Mouse (Mus musculus) embryonic stem cell, embryonic (primary cell): Measurements from ENCODE around the gene Acy3.

ENCODE experiments used
- CTCF ChIA-PET, 4 experiments: fragments of 300-600 bp in 2 of 4; fragments of 350-600 bp in 2 of 4; sonication (Branson Sonifier 250); formaldehyde crosslinking; loops; one replicate each; lab custom pipeline; 2022; ENCODE audit warnings: inconsistent platforms in 2 of 4; lab: Charles Lee
- POLR2A ChIA-PET, 4 experiments: fragments of 300-600 bp in 2 of 4; fragments of 350-600 bp in 2 of 4; sonication (Branson Sonifier 250); formaldehyde crosslinking; loops; one replicate each; lab custom pipeline; 2022; ENCODE audit warnings: antibody characterized with exemption in 4 of 4, inconsistent platforms in 1 of 4; lab: Charles Lee

The Acy3 gene

DNA sequence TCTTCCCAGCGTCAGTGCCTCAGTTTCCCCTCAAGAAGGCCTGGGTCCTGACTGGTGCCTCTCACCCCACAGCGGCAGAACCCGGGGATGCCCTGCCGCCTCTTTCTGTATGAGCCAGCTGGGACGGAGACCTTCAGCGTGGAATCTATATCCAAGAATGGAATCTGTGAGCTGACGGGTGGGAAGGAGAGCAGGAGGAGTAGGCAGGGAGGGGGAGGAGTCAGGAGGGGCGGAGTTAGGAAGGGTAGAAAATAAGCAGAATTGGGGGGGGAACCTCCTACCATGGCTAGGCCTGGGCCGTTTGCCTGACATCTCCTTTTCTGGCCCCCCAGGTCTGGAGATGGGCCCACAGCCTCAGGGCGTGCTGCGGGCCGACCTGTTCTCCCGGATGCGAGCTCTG is 1.7 kb downstream of the Acy3 start:
- ChIA-PET POLR2A (interaction anchor here (0.6 to 6.9 kb wide), 23 partner anchors 10 to 337 kb away, joined by 3 to 95 read pairs (median 3); partner anchors contain the start of genes Gm49405 (in 4 of the 4), Nudt8 (in 4 of the 4), Doc2g (in 2 of the 4) and Cdk2ap2 (in 1 of the 4)), CTCF (interaction anchor here (0.6 to 2.7 kb wide), 46 partner anchors 7 to 295 kb away, joined by 3 to 37 read pairs (median 4); partner anchors contain the start of genes Gm49405 (in 3 of the 4), Ndufv1 (in 3 of the 4), Nudt8 (in 3 of the 4) and Doc2g (in 1 of the 4))

DNA sequence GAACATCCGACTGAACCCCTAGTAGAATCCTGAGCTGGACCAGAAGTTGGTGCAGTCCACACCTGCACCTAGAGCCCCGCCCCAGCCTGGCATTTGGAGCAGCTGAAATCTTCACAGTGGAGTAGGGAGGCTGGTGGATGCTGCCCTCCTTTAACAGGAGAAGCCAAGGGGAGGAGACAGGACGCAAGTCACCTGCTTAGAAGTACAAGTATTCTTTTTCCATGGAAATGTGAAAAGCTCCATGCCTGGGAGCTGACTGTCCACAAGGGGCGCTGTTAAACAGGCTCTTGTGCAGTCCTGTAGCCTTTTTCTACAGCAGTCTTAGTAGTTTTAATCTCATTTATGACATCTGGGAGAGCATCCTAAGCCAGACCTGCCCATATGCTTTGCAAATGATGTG is 2.4 kb downstream of the Acy3 start:
- ChIA-PET POLR2A (interaction anchor here (0.5 to 6.9 kb wide), 32 partner anchors 9 to 345 kb away, joined by 3 to 95 read pairs (median 4); partner anchors contain the start of genes Gm49405 (in 4 of the 4), Nudt8 (in 4 of the 4), Doc2g (in 2 of the 4) and Gstp2 (in 2 of the 4)), CTCF (interaction anchor here (0.5 to 2.7 kb wide), 63 partner anchors 8 to 396 kb away, joined by 3 to 37 read pairs (median 4); partner anchors contain the start of genes Gm49405 (in 3 of the 4), Ndufv1 (in 3 of the 4), Nudt8 (in 3 of the 4) and Ndufs8 (in 2 of the 4))

DNA sequence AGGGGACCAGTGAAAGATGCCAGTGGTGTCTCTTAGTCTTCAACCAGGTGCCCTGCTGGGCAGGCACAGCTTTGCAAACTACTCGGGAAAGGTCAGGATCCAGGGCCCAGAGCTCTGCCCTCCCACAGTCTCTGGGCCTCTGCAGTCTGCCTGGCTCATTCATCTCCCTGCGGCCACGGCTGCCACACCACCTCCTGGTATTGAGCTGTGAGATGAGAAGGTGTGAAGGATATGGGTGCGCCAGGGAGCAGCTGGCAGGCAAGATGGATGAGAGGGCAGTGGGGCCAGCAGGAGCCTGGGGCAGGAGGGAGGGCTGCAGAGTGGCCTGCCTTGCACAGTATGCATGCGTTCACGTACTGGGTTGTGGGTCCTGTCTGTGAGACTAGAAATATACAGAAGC is 4.4 kb downstream of the Acy3 start:
- ChIA-PET POLR2A (interaction anchor here (0.6 to 1.6 kb wide), 4 partner anchors 8 to 1805 kb away, joined by 3 to 5 read pairs (median 4); partner anchors contain the start of genes Gm49405 (in 1 of the 4), Ndufv1 (in 1 of the 4) and Nudt8 (in 1 of the 4)), CTCF (interaction anchor here (1.4 to 3.0 kb wide), 4 partner anchors 9 to 10 kb away, joined by 4 to 12 read pairs (median 9); partner anchors contain the start of genes Gm49405 (in 1 of the 4) and Nudt8 (in 1 of the 4))

DNA sequence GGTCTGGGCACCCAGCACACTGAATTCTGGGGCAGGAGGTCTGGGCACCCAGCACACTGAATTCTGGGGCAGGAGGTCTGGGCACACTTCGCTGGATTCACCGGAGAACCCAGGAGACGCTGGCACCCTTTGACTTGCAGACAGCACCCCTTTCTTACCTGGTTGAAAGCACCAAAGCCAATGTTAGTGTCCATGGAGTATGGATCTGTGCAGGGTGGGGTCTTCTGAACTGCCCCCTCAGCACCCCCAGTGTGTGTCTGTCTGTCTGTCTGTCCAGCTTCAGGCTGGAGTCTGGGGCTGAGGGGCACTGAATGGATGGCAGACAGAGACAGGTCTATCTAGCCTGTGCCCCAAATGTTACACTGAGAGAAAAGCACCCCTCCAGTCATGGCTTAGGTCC is 5.2 kb downstream of the Acy3 start:
- ChIA-PET POLR2A (interaction anchor here in 2 of 4 experiments (1.0 to 2.0 kb wide), 5 partner anchors 9 to 222 kb away, joined by 3 to 4 read pairs (median 4); partner anchors contain the start of genes Gm49405 (in 2 of the 2), Nudt8 (in 2 of the 2), AC109138.7 (in 1 of the 2) and Aldh3b1 (in 1 of the 2)), CTCF (interaction anchor here in 3 of 4 experiments (1.4 to 3.0 kb wide), 4 partner anchors 8 to 11 kb away, joined by 4 to 12 read pairs (median 8); partner anchors contain the start of genes Gm49405 (in 1 of the 3) and Nudt8 (in 1 of the 3))

DNA sequence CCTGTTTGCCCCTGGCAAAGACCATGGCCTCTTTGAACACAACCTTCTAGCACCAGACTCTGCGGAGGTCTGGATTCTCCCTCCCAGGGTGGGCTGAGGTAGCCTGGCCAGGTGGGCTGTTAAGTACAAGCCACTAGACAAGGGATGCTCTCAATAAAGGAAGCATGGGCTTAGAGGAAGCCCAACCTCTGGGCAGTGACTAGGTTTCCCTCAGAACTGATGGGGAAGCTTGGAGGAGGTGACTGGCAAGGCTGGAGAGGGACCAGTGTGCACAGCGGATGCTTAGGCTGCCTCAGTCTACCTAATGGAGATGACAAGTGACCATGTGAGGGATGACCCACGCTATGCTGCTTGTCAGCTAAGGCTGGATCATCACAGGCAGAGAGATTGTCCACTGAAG is 5.6 kb downstream of the Acy3 start:
- POLR2A ChIA-PET: interaction anchor here in 2 of 4 experiments (1.0 to 2.0 kb wide), 5 partner anchors 8 to 222 kb away, joined by 3 to 4 read pairs (median 4); partner anchors contain the start of genes Gm49405 (in 2 of the 2), Nudt8 (in 2 of the 2), AC109138.7 (in 1 of the 2) and Aldh3b1 (in 1 of the 2)
- CTCF ChIA-PET: interaction anchor here (1.2 to 3.0 kb wide), 3 partner anchors 8 to 12 kb away, joined by 7 to 12 read pairs (median 8); partner anchors contain the start of genes Gm49405 (in 1 of the 4) and Nudt8 (in 1 of the 4)

DNA sequence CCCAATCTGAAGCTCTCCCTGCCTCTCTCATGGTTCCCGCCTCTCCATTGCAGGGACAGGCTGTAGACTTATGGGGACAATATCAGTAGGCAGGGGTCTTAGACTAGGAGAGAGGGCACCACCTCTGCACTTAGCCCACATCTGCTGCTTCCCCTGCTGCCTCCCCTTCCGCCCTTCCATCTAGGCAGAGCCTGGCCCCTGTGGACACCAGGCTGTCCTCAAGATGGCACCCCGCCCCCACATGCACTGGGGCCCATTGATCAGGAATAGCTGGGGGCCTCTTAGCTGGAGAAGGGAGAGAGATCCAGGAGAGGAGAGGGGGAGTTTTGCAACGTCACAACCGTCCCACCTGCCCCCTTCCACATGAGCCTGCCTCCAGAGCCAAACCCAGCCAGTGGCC is 6.0 kb downstream of the Acy3 start, which contains the start of gene Tbx10:
Gene Tbx10 (plus strand): TSS at position 337 of the 400 bp plus-strand sequence.
- ChIA-PET POLR2A (interaction anchor here in 2 of 4 experiments (1.0 to 2.0 kb wide), 4 partner anchors 8 to 222 kb away, joined by 3 to 4 read pairs (median 4); partner anchors contain the start of genes AC109138.7 (in 1 of the 2), Aldh3b1 (in 1 of the 2), Clcf1 (in 1 of the 2) and Gm49405 (in 1 of the 2)), CTCF (interaction anchor here (0.6 to 3.0 kb wide), 4 partner anchors 8 to 37 kb away, joined by 4 to 12 read pairs (median 8); partner anchors contain the start of genes Gm49405 (in 1 of the 4) and Nudt8 (in 1 of the 4))

DNA sequence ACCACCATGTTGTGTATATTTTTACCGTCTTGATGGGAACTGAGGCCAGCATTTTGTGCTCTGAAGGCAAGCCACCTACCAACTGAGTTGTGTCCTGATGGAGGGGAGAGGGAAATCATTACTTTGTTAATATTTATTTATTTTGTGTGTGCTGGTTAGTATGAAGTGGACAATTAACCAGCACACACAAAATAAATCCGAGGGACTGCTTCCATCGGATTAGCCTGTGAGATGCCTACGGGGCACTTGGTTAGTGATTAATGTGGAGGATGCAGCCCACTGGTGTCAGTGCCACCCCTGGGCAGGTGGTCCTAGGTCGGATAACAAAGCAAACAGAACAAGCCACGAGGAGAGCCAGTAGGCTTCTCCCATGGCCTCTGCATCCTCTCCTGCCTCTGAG is 8.6 kb downstream of the Acy3 start:
- CTCF ChIA-PET: interaction anchor here in 2 of 4 experiments (0.7 to 2.3 kb wide), 3 partner anchors 14 to 449 kb away, joined by 3 to 12 read pairs (median 6); no protein-coding TSS in a partner anchor
- POLR2A ChIA-PET: interaction anchor here in 2 of 4 experiments (0.6 to 9.8 kb wide), 5 partner anchors 10 to 212 kb away, joined by 3 to 137 read pairs (median 7); partner anchors contain the start of genes Acy3 (in 1 of the 2) and Ndufv1 (in 1 of the 2)

DNA sequence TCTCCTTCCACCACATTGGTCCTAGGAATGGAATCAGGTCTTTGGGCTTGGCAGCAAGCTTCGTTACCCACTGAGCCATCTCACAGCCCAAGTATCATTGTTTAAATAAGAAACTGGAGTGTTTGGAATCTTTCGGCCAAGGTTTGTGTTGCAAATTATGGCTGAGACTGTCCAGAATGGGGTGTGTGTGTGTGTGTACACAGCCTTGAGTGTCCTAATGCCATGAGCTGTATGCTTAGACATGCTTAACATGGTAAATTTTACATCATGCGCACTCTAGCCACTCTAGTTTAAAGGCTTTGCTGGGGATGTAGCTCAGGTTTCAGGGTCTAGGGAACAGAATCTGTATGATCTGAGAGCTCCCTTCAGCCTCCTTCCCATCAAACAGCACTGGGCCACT is 9.1 kb downstream of the Acy3 start:
- POLR2A ChIA-PET: interaction anchor here in 3 of 4 experiments (0.6 to 9.8 kb wide), 15 partner anchors 9 to 236 kb away, joined by 3 to 137 read pairs (median 3); partner anchors contain the start of genes Acy3 (in 2 of the 3), Ndufv1 (in 2 of the 3), Gstp2 (in 1 of the 3) and Pold4 (in 1 of the 3)
- CTCF ChIA-PET: interaction anchor here (0.6 to 2.3 kb wide), 8 partner anchors 9 to 130 kb away, joined by 3 to 12 read pairs (median 5); partner anchors contain the start of genes Ndufv1 (in 2 of the 4) and Acy3 (in 1 of the 4)

DNA sequence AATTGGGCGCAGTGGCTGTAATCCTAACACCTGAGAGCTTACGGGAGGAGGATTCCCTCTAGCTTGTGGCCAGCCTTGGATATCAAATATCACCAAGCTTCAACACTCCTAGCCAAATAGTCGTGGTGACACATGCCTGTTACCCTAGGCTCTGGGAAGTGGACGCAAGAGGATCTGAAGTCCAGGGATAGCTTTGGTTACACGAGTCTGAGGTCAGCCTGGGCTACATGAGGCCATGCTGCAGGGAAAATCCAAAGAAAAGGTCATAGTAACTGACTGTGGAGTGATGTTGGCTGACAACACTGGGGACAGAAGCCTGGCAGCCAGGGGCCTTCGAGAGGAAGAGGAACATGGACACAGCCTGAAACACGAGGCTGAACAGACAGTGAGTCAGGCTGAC is 9.7 kb downstream of the Acy3 start:
- ChIA-PET CTCF (interaction anchor here (0.6 to 2.3 kb wide), 9 partner anchors 10 to 211 kb away, joined by 3 to 12 read pairs (median 5); partner anchors contain the start of genes Ndufv1 (in 2 of the 4) and Acy3 (in 1 of the 4)), POLR2A (interaction anchor here in 3 of 4 experiments (0.7 to 9.8 kb wide), 13 partner anchors 10 to 235 kb away, joined by 3 to 137 read pairs (median 3); partner anchors contain the start of genes Acy3 (in 2 of the 3), Ndufv1 (in 2 of the 3), Gstp2 (in 1 of the 3) and Pold4 (in 1 of the 3))

DNA sequence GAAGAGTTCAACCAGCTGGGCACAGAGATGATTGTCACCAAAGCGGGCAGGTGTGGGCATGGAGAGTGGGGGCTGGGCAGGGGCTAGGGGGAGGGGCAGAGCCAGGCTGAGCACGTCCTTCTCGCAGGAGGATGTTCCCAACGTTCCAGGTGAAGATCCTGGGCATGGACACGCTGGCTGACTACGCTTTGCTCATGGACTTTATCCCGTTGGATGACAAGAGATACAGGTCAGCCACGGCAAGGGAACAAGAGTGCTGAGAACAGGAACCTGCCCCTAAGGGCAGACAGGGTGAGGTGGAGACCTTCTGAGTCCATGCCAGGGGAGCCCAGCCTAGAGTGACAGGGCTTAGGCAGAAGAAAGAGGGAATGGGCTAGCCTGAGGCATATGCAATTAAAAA is 10.4 kb downstream of the Acy3 start:
- ChIA-PET CTCF (interaction anchor here in 3 of 4 experiments (0.8 to 2.3 kb wide), 8 partner anchors 8 to 210 kb away, joined by 3 to 12 read pairs (median 4); partner anchors contain the start of gene Acy3 (in 1 of the 3)), POLR2A (interaction anchor here (0.6 to 9.8 kb wide), 8 partner anchors 8 to 336 kb away, joined by 4 to 137 read pairs (median 8); partner anchors contain the start of genes Acy3 (in 2 of the 4), Gstp2 (in 1 of the 4) and Ndufv1 (in 1 of the 4))

DNA sequence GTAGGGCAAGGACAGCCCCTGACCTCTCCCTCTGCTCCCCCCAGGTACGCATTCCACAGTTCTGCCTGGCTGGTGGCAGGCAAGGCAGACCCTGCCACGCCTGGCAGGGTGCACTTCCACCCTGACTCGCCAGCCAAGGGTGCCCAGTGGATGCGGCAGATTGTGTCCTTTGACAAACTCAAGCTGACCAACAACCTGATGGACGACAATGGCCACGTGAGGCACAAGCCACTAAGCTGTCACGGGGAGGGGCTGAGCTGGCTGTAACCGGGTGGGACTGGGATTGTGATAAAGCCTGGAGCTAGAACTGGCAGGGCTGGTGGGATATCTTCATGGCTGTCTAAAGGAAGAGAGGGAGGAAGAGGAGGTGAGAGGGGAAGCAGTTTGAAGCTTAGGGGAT is 10.9 kb downstream of the Acy3 start:
- ChIA-PET CTCF (interaction anchor here (0.5 to 2.3 kb wide), 8 partner anchors 8 to 59 kb away, joined by 3 to 12 read pairs (median 4); partner anchors contain the start of gene Ndufv1 (in 1 of the 4)), POLR2A (interaction anchor here (0.6 to 9.8 kb wide), 6 partner anchors 9 to 336 kb away, joined by 3 to 137 read pairs (median 5); partner anchors contain the start of genes Ndufv1 (in 2 of the 4) and Acy3 (in 1 of the 4))

DNA sequence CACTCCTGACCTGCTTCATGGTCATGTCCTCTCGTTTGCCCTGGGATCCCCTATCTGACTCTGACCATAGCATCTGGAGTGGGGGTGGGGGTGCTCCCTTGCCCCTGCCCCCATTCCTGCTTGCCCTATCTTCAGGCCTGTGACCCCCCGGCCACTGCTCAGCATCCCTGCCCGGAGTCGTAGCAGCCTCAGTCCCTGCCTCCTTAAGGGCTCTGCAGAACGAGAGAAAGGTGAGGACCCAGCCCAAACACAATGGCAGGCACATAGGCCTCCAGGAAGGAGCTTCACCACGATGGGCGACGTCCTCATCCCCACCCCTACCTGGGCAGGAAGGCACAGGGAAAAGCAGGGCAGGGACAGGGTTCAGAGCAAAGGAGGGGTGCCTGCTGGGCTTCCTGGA is 12.0 kb downstream of the Acy3 start:
- POLR2A ChIA-PET: interaction anchor here in 3 of 4 experiments (0.7 to 9.8 kb wide), 15 partner anchors 10 to 124 kb away, joined by 3 to 137 read pairs (median 13); partner anchors contain the start of genes Acy3 (in 2 of the 3), Gstp2 (in 2 of the 3), Ndufv1 (in 2 of the 3) and Ndufs8 (in 1 of the 3)
- CTCF ChIA-PET: interaction anchor here (0.5 to 4.3 kb wide), 9 partner anchors 9 to 246 kb away, joined by 4 to 71 read pairs (median 7); partner anchors contain the start of genes Gstp2 (in 1 of the 4) and Ndufv1 (in 1 of the 4)

DNA sequence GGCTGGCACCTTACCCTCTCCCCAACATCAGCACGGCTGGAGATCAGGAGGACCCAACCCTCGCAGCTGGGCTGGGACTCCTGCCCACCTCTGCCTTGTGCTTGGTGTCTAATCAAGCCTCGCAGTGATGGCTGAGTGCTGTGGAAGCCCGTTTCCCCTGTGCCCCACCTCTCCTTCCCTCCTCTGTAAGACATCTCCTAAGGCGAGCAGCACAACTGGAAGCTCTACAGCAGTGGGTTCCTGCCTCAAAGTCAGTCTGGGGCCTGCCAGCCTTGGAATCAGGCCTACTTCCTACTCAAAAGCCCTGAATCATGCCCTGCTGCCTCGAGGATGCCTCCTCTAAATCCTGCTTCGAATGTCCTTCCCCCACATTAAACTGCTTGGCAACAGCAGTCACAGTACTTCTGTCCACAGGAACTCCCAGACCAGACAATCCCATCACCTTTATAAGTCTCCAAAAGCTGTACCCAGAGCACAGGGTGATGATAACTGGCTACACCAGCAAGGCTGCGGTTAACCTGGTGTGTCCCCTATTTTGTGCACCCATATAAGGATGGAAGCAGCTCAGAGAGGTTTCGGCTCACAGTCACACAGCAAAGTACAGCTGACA is 12.9 kb downstream of the Acy3 start:
- CTCF ChIA-PET: interaction anchor here (0.6 to 4.3 kb wide), 52 partner anchors 8 to 413 kb away, joined by 3 to 71 read pairs (median 6); partner anchors contain the start of genes Ndufv1 (in 4 of the 4), Acy3 (in 3 of the 4), Gstp2 (in 2 of the 4) and Aip (in 1 of the 4)
- POLR2A ChIA-PET: interaction anchor here in 3 of 4 experiments (0.7 to 9.8 kb wide), 59 partner anchors 9 to 291 kb away, joined by 3 to 137 read pairs (median 5); partner anchors contain the start of genes Acy3 (in 3 of the 3), Gstp2 (in 3 of the 3), Ndufv1 (in 3 of the 3) and 1810055G02Rik (in 2 of the 3)

DNA sequence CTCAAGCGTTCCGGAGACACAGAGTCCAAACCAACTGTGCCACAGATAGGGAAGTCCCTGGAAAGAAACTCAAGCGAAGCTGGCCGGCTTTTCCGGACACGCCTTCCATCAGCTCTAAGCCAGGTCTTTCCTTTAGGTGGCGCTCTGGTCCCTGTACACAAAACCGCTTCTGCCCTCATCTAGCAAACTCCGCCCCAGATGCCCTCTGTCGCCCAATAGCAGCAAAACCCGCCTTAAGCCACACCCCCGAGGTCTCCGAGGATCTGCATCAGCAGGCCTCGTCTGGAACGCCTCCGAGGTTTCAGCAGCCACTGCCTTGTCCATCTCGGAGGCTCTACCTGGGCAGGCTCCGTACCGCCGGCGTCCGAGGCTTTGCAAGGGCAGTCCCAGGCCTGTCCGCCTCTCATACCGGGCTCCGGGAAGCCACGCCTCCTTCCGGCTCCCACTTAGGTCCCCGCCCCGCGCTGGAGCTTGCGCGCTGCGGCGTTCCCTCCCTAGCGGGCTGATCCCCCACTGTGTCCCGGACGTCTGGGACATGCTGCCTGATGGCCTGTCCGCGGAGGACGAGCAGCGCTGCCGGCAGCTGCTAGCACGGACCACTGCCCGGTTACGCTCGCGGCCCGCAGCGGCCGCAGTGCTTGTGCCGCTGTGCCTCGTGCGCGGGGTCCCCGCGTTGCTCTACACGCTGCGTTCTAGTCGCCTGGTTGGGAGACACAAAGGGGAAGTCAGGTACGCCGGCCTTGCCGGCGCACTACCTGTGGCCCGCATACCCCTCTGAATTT is 13.9 kb downstream of the Acy3 start, which contains the start of the genes Nudt8 and Gm49405:
Gene Nudt8 (plus strand): TSS at position 462 of the 782 bp plus-strand sequence.
Gene Gm49405 (plus strand): TSS at position 508 of the 782 bp plus-strand sequence.
- POLR2A ChIA-PET: interaction anchor here (0.6 to 9.8 kb wide), 97 partner anchors 8 to 677 kb away, joined by 3 to 137 read pairs (median 4); partner anchors contain the start of genes Acy3 (in 3 of the 4), Gstp2 (in 3 of the 4), Ndufs8 (in 3 of the 4) and Ndufv1 (in 3 of the 4)
- CTCF ChIA-PET: interaction anchor here (0.5 to 4.3 kb wide), 79 partner anchors 9 to 992 kb away, joined by 3 to 71 read pairs (median 5); partner anchors contain the start of genes Acy3 (in 4 of the 4), Ndufv1 (in 4 of the 4), Gstp2 (in 2 of the 4) and Aip (in 1 of the 4)
